ENCODE assay signal across 22 mouse cellular contexts in genomic region chr16:4649211-4649610, GRCm38 (mm10). TPM values are rescaled to one million over a fixed set of nuclear protein-coding genes. Genes with fewer than 3 reads are reported as not detected.
DNase-seq lines count a peak whose midpoint lies in the region; ATAC-seq and TF ChIP-seq lines count a peak whose summit lies in the region.
"Had no signal": no experiment of that assay in that cellular context is flagged by ENCODE, and none has a peak within 500 bp of the region (broad histone marks: within the 10 kb centered on the region; RNA-seq: fewer than 3 reads in every experiment).

No protein-coding gene starts in this region.

- peaks cover 10% of the 10 kb centered on the region; the same call in 1 of the 2 replicates for H3K36me3 ChIP-seq in hindbrain, postnatal 0 days (ENCODE audit: insufficient read depth, low read length)
- H3K36me3 ChIP-seq in hindbrain, embryonic 14.5 days (replicated peaks; ENCODE audit: control insufficient read depth, insufficient read depth): peaks cover 41% of the 10 kb centered on the region; the same call in 1 of the 2 replicates
- peaks cover 83% of the 10 kb centered on the region for H3K36me3 ChIP-seq in limb, embryonic 12.5 days

- no peak for TF ChIP-seq CTCF in gastrocnemius, adult 2 months (IDR thresholded peaks at IDR 0.05)
- no peak for TF ChIP-seq CTCF in hindbrain, postnatal 0 days (IDR thresholded peaks at IDR 0.05; ENCODE audit: low read depth)

- H3K9me3 ChIP-seq in hindbrain, postnatal 0 days (ENCODE audit: low read length): no peaks in the 10 kb centered on the region
- H3K9me3 ChIP-seq in hindbrain, embryonic 14.5 days (ENCODE audit: control insufficient read depth, low read length): no peaks in the 10 kb centered on the region
- H3K9me3 ChIP-seq in limb, embryonic 12.5 days: no peaks in the 10 kb centered on the region
- H3K9me3 ChIP-seq: forebrain, embryonic 15.5 days; G1E; heart, embryonic 15.5 days; hindbrain, embryonic 13.5 days; kidney, embryonic 15.5 days; megakaryocyte, embryonic 14.5 days; neural tube, embryonic 15.5 days had no signal

- H3K27ac ChIP-seq in gastrocnemius, adult 2 months: peak overlapping the region; percentile 78
- no peak overlapping the region for H3K27ac ChIP-seq in hindbrain, postnatal 0 days
- no peak overlapping the region for H3K27ac ChIP-seq in hindbrain, embryonic 14.5 days
- H3K27ac ChIP-seq in brown adipose tissue, adult 24 weeks (replicated peaks; ENCODE audit: low read depth, low read length): peak overlapping the region; percentile 1; the same call in 1 of the 2 replicates
- peak overlapping the region; percentile 97 for H3K27ac ChIP-seq in limb, embryonic 12.5 days
- H3K27ac ChIP-seq: forebrain, embryonic 15.5 days; heart, embryonic 15.5 days; hindbrain, embryonic 13.5 days; neural tube, embryonic 15.5 days had no signal

- H3K27me3 ChIP-seq in hindbrain, postnatal 0 days (ENCODE audit: insufficient read depth, low read length): no peaks in the 10 kb centered on the region
- no peaks in the 10 kb centered on the region for H3K27me3 ChIP-seq in hindbrain, embryonic 14.5 days (ENCODE audit: control insufficient read depth, insufficient read depth, low read length)
- no peaks in the 10 kb centered on the region for H3K27me3 ChIP-seq in limb, embryonic 12.5 days
- H3K27me3 ChIP-seq: forebrain, embryonic 15.5 days; heart, embryonic 15.5 days; hindbrain, embryonic 13.5 days; kidney, embryonic 15.5 days; neural tube, embryonic 15.5 days had no signal

- peak; percentile 15 for DNase-seq in gastrocnemius, adult 2 months
- DNase-seq in gastrocnemius, adult 8-10 months (ENCODE audit: low spot score in 2 of 2): no peak
- DNase-seq in hindbrain, postnatal 0 days (ENCODE audit: low spot score): no peak
- no peak for DNase-seq in hindbrain, embryonic 14.5 days (ENCODE audit: low spot score)
- DNase-seq in layer of hippocampus, postnatal 25 days (ENCODE audit: extremely low spot score in 1 of 2, low spot score in 1 of 2): no peak
- DNase-seq in kidney, postnatal 25 days: no peak
- DNase-seq: adrenal gland, postnatal 10 days; cerebellum, adult 11 months; liver; lung, adult 18-20 months had no signal

- no peak overlapping the region for H3K4me2 ChIP-seq in hindbrain, postnatal 0 days (ENCODE audit: low read depth, low read length)
- H3K4me2 ChIP-seq in hindbrain, embryonic 14.5 days (replicated peaks): no peak overlapping the region
- no peak overlapping the region for H3K4me2 ChIP-seq in limb, embryonic 12.5 days
- H3K4me2 ChIP-seq: forebrain, embryonic 15.5 days; heart, embryonic 15.5 days; hindbrain, embryonic 13.5 days; kidney, embryonic 15.5 days; neural tube, embryonic 15.5 days had no signal

- peaks cover 14% of the 10 kb centered on the region for H3K4me1 ChIP-seq in hindbrain, postnatal 0 days (ENCODE audit: insufficient read depth, low read length)
- peaks cover 6% of the 10 kb centered on the region; the same call in 1 of the 2 replicates for H3K4me1 ChIP-seq in hindbrain, embryonic 14.5 days (replicated peaks; ENCODE audit: control insufficient read depth, insufficient read depth, low read length)
- H3K4me1 ChIP-seq in brown adipose tissue, adult 24 weeks (ENCODE audit: control insufficient read depth, insufficient read depth, insufficient read length, low read length): peaks cover 26% of the 10 kb centered on the region
- H3K4me1 ChIP-seq in limb, embryonic 12.5 days (replicated peaks): peaks cover 99% of the 10 kb centered on the region

- whole genome bisulfite sequencing in hindbrain, postnatal 0 days: 74% methylated on average over 5 of the region's 5 CpGs
- WGBS in hindbrain, embryonic 14.5 days: 88% methylated on average over 5 of the region's 5 CpGs
- WGBS in limb, embryonic 12.5 days: 85% methylated on average over 5 of the region's 5 CpGs

- intact Hi-C loops in gastrocnemius, adult 2 months (cut with DNase I): no loop called here

- 0 out of 2 replicates have a peak overlapping the region, but pooled peaks have one; percentile 13 for H3K9ac ChIP-seq in hindbrain, postnatal 0 days (replicated peaks; ENCODE audit: low read length)
- H3K9ac ChIP-seq in hindbrain, embryonic 14.5 days: no peak overlapping the region
- no peak overlapping the region; the same call in 1 of the 2 replicates for H3K9ac ChIP-seq in limb, embryonic 12.5 days (replicated peaks)
- H3K9ac ChIP-seq: forebrain, embryonic 15.5 days; heart, embryonic 15.5 days; hindbrain, embryonic 13.5 days; kidney, embryonic 15.5 days; neural tube, embryonic 15.5 days had no signal

- peak overlapping the region; percentile 54 for H3K4me3 ChIP-seq in gastrocnemius, adult 2 months
- no peak overlapping the region for H3K4me3 ChIP-seq in hindbrain, postnatal 0 days (ENCODE audit: low read length)
- no peak overlapping the region for H3K4me3 ChIP-seq in hindbrain, embryonic 14.5 days (replicated peaks; ENCODE audit: low read length)
- no peak overlapping the region for H3K4me3 ChIP-seq in brown adipose tissue, adult 24 weeks (ENCODE audit: insufficient read depth, low read depth, low read length)
- no peak overlapping the region for H3K4me3 ChIP-seq in limb, embryonic 12.5 days (replicated peaks)
- H3K4me3 ChIP-seq: forebrain, embryonic 15.5 days; heart, embryonic 15.5 days; hindbrain, embryonic 13.5 days; kidney, embryonic 15.5 days; megakaryocyte, embryonic 14.5 days; neural tube, embryonic 15.5 days had no signal

- no peak for ATAC-seq in hindbrain, postnatal 0 days
- ATAC-seq in hindbrain, embryonic 14.5 days (ENCODE audit: low FRiP score): no peak
- ATAC-seq in limb, embryonic 12.5 days (ENCODE audit: insufficient number of reproducible peaks, insufficient read depth, low FRiP score, low TSS enrichment, low read depth): no peak
- ATAC-seq: activated CD4-positive, CD25-positive, alpha-beta regulatory T cell, adult 4 months; CD4-positive, CD25-positive, alpha-beta regulatory T cell, adult 4 months; forebrain, embryonic 15.5 days; intestine, postnatal 0 days had no signal

RNA-seq across cellular contexts. Expression of gene Dnaja3, which starts 9.4 kb away (rescaled TPM):
- total RNA-seq in gastrocnemius, adult 2 months (2021): 100 to 1,000 TPM in 1 of 2 experiments, 10 to 100 TPM in 1; 86.4 to 110 TPM
- total RNA-seq in gastrocnemius, adult 8-10 months (2022): 100 to 1,000 TPM in 1 of 4 experiments, 10 to 100 TPM in 3; 99.4 to 103 (median 99.8) TPM
- 49.6 and 50.6 TPM in 2 replicates for total RNA-seq in hindbrain, postnatal 0 days (2014; rRNA removed)
- polyA plus RNA-seq in hindbrain, postnatal 0 days (2015; fragmentation: Nextera tagmentation; extraction: Ambion mirVana): 52.9 and 54.3 TPM in 2 replicates
- 54.6 and 64.8 TPM in 2 replicates for polyA plus RNA-seq in hindbrain, embryonic 14.5 days (2014; fragmentation: Nextera tagmentation; extraction: Ambion mirVana)
- 193 and 221 TPM in 2 replicates for polyA plus RNA-seq in brown adipose tissue, adult 24 weeks (2012; ENCODE audit: insufficient read depth, insufficient read length, missing spikeins)
- 55.1 and 58.0 TPM in 2 replicates for polyA plus RNA-seq in limb, embryonic 12.5 days (2016; fragmentation: Nextera tagmentation; extraction: Ambion mirVana)
- total RNA-seq in layer of hippocampus, postnatal 25 days (2021): 10 to 100 TPM; 62.5 to 71.8 TPM

RNA-seq across cellular contexts. Expression of gene Vasn, which starts 9.5 kb away (rescaled TPM):
- total RNA-seq in gastrocnemius, adult 2 months (2021): 1 to 10 TPM; 4.8 to 6.0 TPM
- 1 to 10 TPM; 2.5 to 4.3 (median 3.9) TPM for total RNA-seq in gastrocnemius, adult 8-10 months (2022)
- total RNA-seq in hindbrain, postnatal 0 days (2014; rRNA removed): 18.4 and 18.8 TPM in 2 replicates
- 6.1 and 7.3 TPM in 2 replicates for polyA plus RNA-seq in hindbrain, postnatal 0 days (2015; fragmentation: Nextera tagmentation; extraction: Ambion mirVana)
- 6.4 and 6.6 TPM in 2 replicates for polyA plus RNA-seq in hindbrain, embryonic 14.5 days (2014; fragmentation: Nextera tagmentation; extraction: Ambion mirVana)
- 4.2 and 4.4 TPM in 2 replicates for polyA plus RNA-seq in brown adipose tissue, adult 24 weeks (2012; ENCODE audit: insufficient read depth, insufficient read length, missing spikeins)
- 29.4 and 30.4 TPM in 2 replicates for polyA plus RNA-seq in limb, embryonic 12.5 days (2016; fragmentation: Nextera tagmentation; extraction: Ambion mirVana)
- total RNA-seq in layer of hippocampus, postnatal 25 days (2021): 1 to 10 TPM; 6.0 TPM

RNA-seq across cellular contexts. Expression of gene Pam16, which starts 24.4 kb away (rescaled TPM):
- total RNA-seq in gastrocnemius, adult 2 months (2021): 100 to 1,000 TPM in 1 of 2 experiments, 10 to 100 TPM in 1; 97.4 to 112 TPM
- 100 to 1,000 TPM in 3 of 4 experiments, 10 to 100 TPM in 1; 93.3 to 129 (median 113) TPM for total RNA-seq in gastrocnemius, adult 8-10 months (2022)
- 25.4 and 88.3 TPM in 2 replicates for total RNA-seq in hindbrain, postnatal 0 days (2014; rRNA removed)
- 135 and 140 TPM in 2 replicates for polyA plus RNA-seq in hindbrain, postnatal 0 days (2015; fragmentation: Nextera tagmentation; extraction: Ambion mirVana)
- polyA plus RNA-seq in hindbrain, embryonic 14.5 days (2014; fragmentation: Nextera tagmentation; extraction: Ambion mirVana): 174 and 193 TPM in 2 replicates
- 140 and 178 TPM in 2 replicates for polyA plus RNA-seq in brown adipose tissue, adult 24 weeks (2012; ENCODE audit: insufficient read depth, insufficient read length, missing spikeins)
- 111 and 120 TPM in 2 replicates for polyA plus RNA-seq in limb, embryonic 12.5 days (2016; fragmentation: Nextera tagmentation; extraction: Ambion mirVana)
- total RNA-seq in layer of hippocampus, postnatal 25 days (2021): 10 to 100 TPM; 76.3 to 82.6 TPM

RNA-seq across cellular contexts. Expression of gene Coro7, which starts 30.4 kb away (rescaled TPM):
- total RNA-seq in gastrocnemius, adult 2 months (2021): 10 to 100 TPM; 12.1 to 13.6 TPM
- total RNA-seq in gastrocnemius, adult 8-10 months (2022): 10 to 100 TPM; 11.7 to 15.1 (median 14.0) TPM
- 41.4 and 43.3 TPM in 2 replicates for total RNA-seq in hindbrain, postnatal 0 days (2014; rRNA removed)
- 29.1 and 30.2 TPM in 2 replicates for polyA plus RNA-seq in hindbrain, postnatal 0 days (2015; fragmentation: Nextera tagmentation; extraction: Ambion mirVana)
- polyA plus RNA-seq in hindbrain, embryonic 14.5 days (2014; fragmentation: Nextera tagmentation; extraction: Ambion mirVana): 24.1 and 27.2 TPM in 2 replicates
- polyA plus RNA-seq in brown adipose tissue, adult 24 weeks (2012; ENCODE audit: insufficient read depth, insufficient read length, missing spikeins): 10.6 and 28.7 TPM in 2 replicates
- polyA plus RNA-seq in limb, embryonic 12.5 days (2016; fragmentation: Nextera tagmentation; extraction: Ambion mirVana): 18.6 and 19.6 TPM in 2 replicates
- total RNA-seq in layer of hippocampus, postnatal 25 days (2021): 10 to 100 TPM; 78.6 to 96.5 TPM

RNA-seq across cellular contexts. Expression of gene Glis2, which starts 54.7 kb away (rescaled TPM):
- total RNA-seq in gastrocnemius, adult 2 months (2021): 1 to 10 TPM; 5.2 to 6.9 TPM
- total RNA-seq in gastrocnemius, adult 8-10 months (2022): 1 to 10 TPM; 1.8 to 4.0 (median 3.5) TPM
- total RNA-seq in hindbrain, postnatal 0 days (2014; rRNA removed): 25.8 and 28.2 TPM in 2 replicates
- 12.0 and 12.5 TPM in 2 replicates for polyA plus RNA-seq in hindbrain, postnatal 0 days (2015; fragmentation: Nextera tagmentation; extraction: Ambion mirVana)
- polyA plus RNA-seq in hindbrain, embryonic 14.5 days (2014; fragmentation: Nextera tagmentation; extraction: Ambion mirVana): 18.1 and 19.0 TPM in 2 replicates
- 2.9 and 5.7 TPM in 2 replicates for polyA plus RNA-seq in brown adipose tissue, adult 24 weeks (2012; ENCODE audit: insufficient read depth, insufficient read length, missing spikeins)
- 28.4 and 32.6 TPM in 2 replicates for polyA plus RNA-seq in limb, embryonic 12.5 days (2016; fragmentation: Nextera tagmentation; extraction: Ambion mirVana)
- total RNA-seq in layer of hippocampus, postnatal 25 days (2021): 10 to 100 TPM; 15.4 to 16.2 TPM

Comparison
In these comparisons a context has a peak if more than half of its experiments do, and no peak if none do; other contexts are left out.
1. H3K27ac ChIP-seq: peak in gastrocnemius, adult 2 months (single experiment), brown adipose tissue, adult 24 weeks (single experiment) and limb, embryonic 12.5 days (single experiment); none in hindbrain, postnatal 0 days (single experiment) and hindbrain, embryonic 14.5 days (single experiment).